Mouse (Mus musculus): ENCODE measurements at regions not wholly inside any gene's neighbourhood (a gene's known extent, or its start where the extent isn't known, plus 50 kb on each side); places are given as distances from the start of the nearest gene placed in this dataset.
"Not testable (repeated sequence)": the region's sequence is repeated elsewhere in the genome, so short reads cannot be mapped to it uniquely, and the experiment has no call there.

DNA sequence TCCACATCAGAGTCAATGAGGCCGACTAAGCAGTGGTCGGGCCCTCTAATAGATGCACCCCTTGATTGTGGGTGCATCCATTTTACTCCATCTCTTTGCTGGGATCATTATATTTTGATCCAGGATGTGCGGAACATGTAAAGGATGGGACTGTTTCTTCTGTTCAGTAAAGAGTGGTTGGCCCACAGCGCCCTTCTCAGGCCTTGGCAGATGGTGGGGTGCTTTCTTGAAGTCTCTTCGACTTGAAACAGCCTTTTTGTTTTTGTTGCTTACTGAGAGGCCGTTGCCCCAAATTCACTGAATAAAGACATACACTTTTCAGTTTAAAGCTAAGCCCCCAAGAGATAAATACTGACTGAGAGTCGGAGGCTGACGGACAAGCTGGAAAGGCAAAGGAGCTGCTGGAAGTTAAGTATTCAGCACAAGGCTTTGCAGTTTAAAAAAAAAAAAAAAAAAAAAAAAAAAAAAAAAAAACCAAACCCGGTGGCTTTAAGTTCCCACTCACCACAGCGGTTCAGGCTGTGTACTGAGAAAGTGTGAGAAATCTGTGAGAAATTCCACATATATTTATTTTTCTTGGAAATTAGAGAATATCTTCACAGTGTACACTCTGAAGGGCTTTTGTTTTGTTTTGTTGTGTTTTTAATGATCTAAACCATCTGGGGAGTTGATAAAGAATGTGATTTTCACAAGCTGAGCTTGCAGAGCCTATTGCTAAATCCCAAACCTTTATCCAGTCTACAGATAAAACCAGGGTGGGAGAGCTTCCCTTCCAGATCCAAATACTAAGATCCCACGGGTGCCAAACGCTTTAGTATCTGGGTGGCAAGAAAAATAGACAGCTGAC is 285.3 kb upstream of the Mpdz start:
- no peak for DNase-seq (ENCODE audit: low read depth)

DNA sequence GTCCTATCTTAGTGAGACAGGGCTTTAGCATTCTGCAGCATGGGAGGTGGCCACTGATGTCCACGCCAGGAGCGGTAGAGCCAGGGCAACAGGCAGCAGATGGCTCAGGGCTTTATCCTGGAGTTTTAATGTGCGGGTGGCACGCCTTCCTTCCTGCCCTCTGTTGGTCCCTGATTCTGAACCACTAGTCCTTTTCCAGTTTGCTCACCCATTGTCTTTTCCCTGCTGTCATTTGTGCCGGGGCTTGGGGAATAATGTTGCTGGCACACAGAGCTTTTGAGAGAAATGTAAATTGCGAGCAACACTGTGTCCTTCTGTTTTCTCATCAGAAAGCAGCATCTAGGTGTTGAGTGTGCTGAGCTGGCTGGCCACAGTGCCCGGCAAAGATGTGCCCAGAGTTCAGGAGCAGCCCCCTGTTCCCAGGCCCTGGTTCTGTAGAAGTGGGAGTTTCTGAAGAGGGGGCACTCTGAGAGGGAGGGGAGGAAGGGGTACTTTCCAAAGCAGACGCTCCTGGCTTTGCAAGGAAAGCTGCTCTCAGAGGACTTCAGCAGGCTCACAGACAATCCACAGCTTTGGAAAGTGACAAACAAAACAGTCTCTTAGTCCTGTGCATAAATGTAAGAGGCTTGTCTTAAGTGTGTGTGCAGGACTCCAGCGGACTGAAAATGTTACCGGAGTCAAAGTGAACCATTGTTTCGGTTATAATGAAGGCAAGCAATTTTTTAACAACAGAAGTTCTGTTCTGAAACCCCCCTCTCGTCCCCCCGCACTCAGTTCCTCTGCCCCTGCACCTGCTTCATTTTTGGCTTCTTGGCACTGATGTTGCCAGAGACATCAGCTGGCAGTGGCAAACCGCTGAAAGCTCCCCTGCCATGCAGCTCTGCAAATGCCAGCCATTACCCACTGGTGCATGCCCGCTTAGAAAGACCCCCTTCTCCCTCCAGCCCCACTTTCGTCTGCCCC is 284.4 kb upstream of the Mpdz start:
- no peak for DNase-seq (ENCODE audit: low read depth)

DNA sequence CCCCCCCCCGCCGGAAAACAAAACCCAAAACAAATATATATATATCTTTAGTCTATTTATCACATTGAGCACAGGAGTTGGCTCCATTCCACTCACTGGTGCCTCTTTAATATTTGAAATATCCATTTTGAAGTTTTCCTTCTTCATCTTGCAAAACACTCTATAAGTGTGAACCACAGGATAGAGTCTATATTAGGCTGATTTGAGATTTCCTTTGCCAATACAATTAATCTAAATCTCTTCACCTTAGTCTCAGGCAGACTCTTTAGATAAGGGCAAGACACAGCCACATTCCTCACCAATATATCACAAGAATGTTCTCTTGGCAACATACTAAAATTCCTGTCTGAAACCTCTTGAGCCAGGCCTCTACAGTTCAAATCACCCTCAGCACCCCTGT is 282.1 kb upstream of the Mpdz start:
- no peak for DNase-seq (ENCODE audit: low read depth)

DNA sequence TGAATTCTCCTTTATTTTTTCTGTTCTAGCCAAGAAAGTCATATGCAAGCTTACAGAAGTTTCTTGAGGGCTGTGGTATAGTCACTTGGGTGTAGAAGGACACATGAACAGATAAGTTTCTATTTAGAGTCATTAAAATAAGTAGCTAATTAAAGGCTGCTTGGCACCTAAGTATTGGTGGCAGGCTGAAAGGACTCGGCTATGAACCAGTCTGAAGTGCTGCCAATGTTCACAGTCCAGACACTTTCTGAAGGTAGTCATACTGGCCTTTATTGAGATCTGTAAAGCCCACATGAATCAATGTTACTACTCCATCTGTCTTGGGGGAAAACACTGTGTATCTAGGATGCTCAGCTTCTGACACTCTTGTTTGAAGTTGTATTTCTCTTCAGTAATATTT is 269.8 kb upstream of the Mpdz start:
- DNase-seq (ENCODE audit: low read depth), result no peak

DNA sequence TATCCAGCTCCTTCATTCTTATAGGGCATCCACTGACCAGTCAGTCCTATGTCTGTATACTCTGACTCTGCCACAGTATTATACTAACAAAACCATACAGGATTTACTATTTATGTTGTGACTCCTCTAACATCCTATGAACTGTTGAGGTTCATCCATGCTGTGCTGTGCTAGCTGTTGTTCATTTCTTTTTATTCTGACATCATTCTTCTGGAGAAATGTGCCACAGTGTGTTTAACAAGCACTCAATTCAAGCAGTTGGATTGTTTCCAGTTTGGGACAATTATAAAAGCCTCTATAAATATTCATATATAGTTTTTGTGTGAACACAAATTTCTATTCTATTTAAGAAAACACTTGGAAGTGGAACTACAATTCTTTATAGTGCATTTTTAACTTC is 252.6 kb upstream of the Mpdz start:
- no peak for DNase-seq (ENCODE audit: low read depth)

DNA sequence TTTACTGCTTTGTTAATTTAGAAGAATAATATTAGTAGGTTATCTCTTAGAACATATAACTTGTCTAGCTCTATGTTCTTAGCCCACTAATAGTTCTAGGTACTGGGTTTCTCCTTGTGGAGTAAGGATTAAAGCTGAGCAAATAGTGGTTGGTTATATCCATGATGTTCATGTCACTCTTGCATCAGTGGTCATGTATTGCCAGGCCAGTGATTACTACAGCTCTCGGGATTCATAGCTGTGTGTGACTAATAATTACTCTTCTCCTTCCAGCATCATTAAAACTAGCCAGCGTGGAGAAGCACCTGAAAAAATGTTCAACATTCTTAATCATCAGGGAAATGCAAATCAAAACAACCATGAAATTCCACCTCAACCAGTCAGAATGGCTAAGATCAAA is 234.6 kb upstream of the Mpdz start:
- DNase-seq (ENCODE audit: low read depth), result no peak

DNA sequence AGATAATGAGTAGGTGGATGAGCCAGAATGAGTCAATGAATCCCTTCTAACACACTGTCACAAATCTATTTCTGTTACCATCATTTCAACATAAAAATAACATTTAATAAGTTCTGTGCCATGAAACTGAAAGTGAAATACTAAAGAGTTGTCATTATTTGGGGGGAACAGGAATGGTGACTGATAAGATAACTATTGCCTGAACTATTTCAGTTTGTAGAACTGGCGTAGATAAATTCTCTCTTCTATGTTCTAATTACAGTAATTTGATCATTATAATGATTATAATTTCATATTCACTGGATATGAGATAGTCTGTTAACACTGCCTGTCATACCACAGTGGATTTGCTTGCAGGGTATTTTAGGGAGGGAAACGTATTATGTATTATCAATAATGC is 232.3 kb upstream of the Mpdz start:
- no peak for DNase-seq (ENCODE audit: low read depth)

DNA sequence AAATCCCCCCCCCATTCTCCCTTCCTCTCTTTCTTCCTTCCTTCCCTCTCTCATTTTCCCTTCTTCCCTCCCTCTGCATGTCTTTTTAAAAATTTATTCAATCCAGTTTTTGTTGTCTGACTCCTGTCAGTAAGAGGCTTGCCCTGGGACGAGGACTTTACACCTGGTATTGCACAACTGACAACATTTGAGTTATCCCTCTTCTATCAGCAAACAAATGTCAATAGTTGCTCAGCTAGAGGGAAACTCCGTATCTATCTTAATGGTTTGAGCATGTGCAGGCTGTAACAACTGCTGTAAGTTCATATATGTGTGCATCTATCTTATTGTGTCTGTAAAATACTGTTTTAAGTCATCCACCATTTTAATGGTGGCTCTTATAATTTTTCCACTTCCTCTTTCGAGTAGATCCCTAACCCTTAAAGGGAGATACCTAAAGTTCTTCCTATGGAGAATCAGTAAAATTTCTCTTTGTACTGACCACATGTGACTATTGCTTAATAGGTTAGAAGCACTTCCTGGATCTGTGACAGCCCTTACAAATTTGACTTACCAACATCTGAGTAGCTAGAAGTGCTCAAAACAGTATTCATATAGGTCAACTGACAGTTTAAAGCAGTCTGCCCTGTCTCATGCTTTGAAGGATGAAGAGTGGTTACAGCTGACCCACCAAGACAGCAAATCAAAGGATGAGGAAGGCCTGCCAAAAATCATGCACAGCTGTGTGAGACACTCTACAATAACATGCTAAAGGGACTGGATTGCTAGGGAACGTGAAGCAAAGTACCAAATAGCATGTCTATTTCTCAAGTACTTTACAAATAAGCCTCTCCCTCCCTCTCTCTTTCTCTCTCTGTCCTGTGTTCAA is 231.0 kb upstream of the Mpdz start:
- DNase-seq (ENCODE audit: low read depth), result no peak

DNA sequence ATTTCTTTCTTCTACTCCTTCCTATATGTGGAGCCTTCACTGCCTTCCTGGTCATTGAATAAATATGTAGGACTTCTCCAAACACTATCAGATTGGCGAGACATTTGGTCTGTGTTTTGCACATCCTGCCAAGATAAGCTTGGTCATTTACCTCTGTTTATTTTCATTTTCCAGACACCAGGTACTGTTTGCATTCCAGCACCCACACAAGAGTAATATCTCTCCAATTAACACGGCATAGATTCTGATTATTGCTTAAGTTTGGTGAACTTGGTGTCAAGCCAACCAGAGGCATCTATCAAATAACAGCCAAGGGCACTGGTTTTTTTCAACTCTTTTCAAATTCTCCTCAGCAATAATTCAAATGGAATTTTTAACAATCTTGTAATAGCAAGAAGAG is 229.4 kb upstream of the Mpdz start:
- DNase-seq (ENCODE audit: low read depth), result no peak

DNA sequence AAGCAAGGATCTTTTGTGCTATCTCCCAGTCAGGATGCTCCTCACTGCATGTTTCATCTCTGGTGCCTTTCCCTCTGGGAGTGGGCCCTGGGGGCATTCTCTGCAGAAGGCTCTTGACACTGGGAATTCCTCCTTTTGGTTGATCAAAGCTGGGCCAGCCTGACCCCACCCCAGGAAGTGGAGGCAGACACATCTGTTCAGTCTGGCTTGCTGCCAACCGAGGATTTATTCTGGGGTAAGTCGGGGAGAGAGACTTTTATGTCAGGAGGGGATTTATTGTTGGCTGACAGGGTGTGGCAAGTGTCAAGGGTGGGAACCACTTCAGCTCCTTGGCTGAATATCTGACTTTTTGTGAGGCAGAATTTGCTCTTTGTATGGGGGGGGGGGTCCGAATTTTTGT is 226.6 kb upstream of the Mpdz start:
- DNase-seq (ENCODE audit: low read depth), result no peak

DNA sequence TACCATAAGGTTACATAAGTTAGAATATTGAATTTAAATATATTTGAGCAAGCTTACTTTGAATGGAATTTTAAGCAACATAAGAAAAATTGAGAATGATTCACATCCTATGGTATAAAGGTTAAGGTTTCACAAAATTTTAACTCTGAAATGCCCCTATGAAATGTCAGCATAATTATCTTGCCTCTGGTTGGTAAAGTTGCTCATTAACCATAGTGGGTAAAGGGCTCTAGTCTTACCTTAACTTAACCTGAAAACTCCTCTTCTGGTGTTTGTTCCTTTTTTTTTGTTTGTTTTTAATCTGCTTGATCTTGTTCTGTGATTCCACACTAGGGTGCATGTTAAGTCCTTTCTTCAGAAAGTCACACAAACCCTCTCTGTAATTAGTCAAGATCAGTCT is 218.5 kb upstream of the Mpdz start:
- DNase-seq (ENCODE audit: low read depth), result no peak

DNA sequence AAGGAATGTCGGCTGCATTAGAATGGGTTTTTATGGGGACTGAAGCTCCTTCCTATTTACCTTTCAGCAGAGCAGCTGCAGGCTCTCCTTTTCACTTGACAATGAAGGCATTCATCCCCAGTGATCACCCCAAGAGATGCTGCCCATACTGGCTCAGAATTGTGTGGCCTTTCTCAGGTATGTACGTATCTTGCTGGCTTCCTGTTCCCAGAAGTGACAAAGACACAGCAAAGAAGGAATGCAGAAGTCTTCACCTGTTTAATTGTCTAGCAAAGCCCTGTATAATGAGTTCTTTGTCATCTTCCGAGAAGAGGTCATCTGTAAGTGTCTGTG is 185.8 kb upstream of the Mpdz start:
- no peak for DNase-seq (ENCODE audit: low read depth)

DNA sequence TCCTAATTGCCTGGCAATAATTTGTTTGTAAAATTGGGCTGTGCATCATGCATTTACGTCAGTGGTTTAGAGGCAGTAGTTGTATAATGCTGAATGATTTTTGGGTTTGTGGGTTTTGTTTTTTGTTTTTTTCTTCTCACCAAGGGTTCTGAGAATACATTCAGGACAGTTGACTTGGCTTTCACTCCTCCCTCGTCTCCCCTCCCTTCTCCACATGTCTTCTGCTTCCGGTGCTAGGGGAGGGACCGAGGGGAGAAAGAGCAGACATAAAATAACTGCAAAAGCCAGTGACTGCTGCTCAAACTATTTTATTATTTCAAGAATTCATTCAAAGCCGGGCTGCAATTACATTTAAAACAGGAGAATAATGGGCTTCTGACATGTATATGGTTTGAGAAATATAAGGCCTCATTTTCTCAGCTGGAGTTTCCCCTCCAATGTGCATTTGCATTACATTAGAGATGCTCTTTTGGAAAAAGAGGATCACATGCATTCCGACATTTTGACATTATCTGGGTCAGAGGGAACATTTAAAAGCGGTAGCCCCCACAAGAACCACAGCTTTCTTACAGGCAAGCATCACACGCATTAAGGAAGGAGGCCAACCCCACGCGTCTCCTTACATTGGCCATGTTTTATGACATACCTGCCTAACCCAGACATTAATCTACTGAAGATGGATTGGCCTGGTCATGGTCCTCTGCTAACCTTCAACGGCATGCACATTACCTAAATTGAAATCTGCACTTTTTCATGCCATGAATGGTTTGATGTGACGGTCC is 185.3 kb upstream of the Mpdz start:
- no peak for DNase-seq (ENCODE audit: low read depth)

DNA sequence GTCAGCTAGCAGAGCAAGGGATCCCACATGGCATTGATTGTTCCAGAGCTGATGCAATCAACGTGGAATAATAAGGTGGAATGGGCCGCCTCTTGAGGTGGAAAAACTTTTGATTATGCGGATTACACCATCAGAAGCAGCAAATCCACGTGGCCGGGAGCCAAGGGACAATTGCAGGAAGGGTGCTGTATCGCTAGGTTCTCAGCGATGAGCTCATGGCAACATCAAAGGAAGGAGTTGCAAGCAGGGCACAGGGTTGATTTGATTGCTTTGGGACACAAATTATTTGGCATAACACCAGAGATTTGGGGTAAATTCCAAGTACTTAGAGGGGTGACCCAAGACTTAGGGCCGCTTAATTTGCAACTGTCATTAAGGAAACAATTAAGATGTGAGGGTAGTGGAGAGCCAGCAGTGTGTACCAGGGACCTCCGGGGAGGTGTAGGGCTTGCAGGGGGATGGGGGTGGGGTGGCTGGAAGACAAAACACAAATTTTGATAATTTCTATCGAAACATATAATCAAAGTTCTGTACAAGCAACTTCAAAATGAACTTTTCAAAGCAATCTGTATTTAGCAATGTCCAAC is 182.8 kb upstream of the Mpdz start:
- no peak for DNase-seq (ENCODE audit: low read depth)

DNA sequence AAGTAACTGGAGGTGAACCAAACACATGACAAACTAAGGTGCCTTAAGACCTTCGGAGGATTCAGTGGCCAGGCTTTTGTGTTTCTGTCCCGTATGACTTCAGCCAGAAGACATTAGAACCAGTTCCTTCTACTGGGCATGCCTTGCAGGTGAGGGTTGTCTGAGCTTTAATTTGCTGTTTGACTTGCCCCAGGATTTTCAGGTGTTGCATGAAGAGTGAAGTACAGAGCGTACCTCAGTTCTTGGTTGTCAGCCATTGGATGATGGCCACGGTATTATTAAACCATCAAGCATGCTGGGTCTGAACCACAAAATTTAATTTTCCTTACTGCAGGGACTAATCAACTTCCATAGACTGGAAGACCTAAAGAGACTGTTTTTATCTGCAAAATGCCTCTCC is 181.5 kb upstream of the Mpdz start:
- DNase-seq (ENCODE audit: low read depth), result no peak

DNA sequence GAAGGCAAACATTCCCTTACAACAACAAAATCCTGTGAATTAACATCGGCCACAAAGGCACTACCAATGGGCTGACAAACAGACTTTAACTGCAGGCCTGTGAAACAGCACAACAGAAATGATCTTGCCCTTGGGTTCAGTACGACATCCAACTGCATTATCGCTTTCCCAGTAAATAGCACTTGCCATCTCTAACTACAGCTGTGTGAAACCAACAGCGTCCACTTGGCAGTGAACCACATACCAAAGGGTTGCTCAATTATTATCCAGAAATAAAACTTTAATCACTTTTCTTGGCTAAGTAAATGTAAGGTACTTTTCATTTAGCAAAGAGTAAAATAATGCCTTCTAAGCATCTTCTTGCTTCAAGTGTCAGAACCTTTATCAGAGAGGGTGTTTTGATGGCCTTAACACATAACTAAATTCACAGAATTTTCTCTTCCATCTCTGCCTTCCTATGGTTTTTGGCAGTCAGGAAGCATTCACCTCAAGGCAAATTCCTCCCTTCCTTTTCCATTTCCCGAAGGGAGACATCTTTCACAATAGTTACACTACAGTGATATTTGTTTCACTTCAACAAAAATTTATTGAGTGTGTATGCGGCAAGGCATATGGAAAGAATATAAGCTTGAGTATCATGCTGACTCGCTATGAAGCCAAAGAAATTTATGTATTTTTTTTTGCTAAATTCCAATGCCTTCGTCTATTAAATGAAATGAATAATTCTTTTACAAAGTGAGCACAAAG is 178.9 kb upstream of the Mpdz start:
- DNase-seq (ENCODE audit: low read depth), result no peak

DNA sequence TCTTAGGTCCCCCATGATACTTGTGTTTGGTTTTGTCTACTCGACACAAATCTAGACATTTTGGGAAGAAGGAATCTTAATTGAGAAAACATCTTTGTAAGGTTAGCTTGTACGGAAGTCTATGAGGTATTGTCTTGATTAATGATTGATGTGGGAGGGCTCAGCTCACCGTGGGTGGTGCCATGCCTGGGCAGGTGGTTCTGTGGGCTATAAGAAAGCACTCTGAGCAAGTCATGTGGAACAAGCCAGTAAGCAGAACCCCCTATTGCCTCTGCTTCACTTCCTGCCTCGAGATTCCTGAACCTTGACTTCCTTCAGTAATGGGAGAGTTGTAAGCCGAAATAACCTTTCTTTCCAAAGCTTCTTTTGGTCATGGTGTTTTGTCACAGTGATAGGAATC is 174.6 kb upstream of the Mpdz start:
- DNase-seq (ENCODE audit: low read depth), result no peak

DNA sequence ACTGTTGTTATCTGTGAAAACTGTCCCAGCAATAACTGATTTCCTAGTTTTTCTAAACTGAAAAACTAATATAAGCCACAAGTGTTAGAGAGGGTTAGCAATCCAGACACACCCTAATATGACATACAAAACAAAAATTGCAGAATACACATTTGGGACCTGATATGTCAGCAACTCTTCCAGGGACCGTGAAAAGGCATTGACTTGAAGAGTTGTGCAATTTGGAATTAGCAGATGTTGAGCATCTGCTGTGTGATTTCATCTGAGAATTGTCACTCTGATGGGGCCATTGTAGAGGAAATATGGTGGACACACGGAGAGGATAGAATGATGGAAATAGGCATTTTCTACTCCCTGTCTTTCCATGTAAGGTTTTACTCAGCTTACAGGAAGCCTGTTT is 168.6 kb upstream of the Mpdz start:
- DNase-seq (ENCODE audit: low read depth), result no peak

DNA sequence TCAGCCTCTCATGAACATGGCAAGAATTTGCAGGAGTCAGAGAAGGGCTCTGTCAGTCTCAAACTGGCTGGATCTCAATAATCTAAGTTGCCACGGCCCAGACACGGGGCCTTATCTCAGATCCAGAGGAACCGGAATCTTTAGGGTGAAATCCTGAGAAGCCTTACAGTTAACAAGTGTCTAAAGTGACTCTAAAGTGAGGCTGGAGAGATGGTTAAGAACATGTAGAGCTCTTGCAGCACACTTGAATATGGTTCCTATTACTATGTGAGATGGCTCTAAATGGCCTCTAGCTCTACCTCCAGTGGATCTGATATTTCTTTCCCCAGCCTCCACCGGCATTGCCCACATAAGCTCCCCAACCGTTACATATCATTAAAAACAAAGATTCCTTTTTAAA is 157.8 kb upstream of the Mpdz start:
- no peak for DNase-seq (ENCODE audit: low read depth)

DNA sequence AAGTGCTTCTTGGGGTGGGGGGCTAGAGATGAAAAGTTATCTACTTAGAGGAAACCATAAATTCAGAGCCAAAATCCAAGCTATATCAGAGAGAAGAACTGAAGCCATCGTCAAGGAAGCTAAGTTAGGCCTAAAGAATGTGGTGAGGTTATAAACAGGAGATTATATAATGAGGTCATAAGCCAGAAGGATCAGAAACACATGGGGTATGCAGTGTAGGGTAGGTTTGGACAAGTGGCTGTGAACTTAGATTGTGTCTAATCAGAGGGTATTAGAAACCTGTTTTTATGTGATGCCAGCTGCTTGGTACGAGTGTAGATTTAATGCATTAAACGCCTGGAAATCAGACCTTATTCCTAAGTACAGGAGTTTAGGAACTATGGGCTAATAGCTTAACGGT is 154.8 kb upstream of the Mpdz start:
- no peak for DNase-seq (ENCODE audit: low read depth)

DNA sequence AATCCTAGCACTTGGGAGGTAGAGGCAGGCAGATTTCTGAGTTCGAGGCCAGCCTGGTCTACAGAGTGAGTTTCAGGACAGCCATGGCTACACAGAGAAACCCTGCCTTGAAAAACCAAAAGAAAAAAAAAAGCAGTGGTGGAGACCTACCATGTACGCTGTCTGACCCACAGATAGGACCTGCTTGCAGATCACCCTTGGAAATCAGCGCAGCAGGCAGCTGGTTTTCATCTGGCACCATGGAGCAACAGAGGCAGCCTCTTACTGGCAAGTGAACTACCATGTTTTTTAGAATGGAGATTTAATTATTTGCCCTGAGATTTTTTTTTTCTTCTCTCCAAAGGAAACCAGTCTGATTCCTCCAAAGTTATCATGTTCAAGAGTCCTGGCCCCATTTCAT is 150.8 kb upstream of the Mpdz start:
- DNase-seq (ENCODE audit: low read depth), result not testable (repeated sequence)
